Mouse (Mus musculus) frontal cortex, postnatal 14 days (tissue): ENCODE measurements at regions not wholly inside any gene's neighbourhood (a gene's known extent, or its start where the extent isn't known, plus 50 kb on each side); places are given as distances from the start of the nearest gene placed in this dataset.

ENCODE experiments used
- DNase-seq, 2 experiments: peaks; one replicate each; pipeline ENCODE4 v3.0.0; 2022; ENCODE audit warnings: low spot score in 2 of 2

- no peak for DNase-seq
Observed at GRCm38 (mm10) chr12:35863141-35863540, 62.3 kb upstream of the Agr3 start.

DNA sequence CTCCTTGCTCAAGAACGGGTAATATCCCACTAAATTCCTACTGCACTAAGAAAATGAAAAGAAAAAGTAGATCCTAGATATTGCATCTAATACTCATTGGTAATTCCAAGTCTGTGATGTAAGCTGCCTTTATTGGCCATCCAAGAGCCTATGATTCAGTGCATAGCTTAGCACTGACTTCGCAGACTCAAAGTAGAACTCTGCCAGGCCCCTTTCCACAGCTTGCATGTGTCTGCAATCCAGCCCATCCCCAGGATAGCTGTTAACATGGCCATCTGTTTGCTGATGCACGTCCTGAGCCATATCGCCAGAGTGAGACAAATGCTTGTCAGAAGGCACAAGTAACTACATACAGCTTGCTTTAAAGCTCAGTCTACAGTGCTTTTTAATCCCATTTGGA lies 72.3 kb upstream of the Agr3 start:
- DNase-seq = peak; percentile 18 to 59

DNA sequence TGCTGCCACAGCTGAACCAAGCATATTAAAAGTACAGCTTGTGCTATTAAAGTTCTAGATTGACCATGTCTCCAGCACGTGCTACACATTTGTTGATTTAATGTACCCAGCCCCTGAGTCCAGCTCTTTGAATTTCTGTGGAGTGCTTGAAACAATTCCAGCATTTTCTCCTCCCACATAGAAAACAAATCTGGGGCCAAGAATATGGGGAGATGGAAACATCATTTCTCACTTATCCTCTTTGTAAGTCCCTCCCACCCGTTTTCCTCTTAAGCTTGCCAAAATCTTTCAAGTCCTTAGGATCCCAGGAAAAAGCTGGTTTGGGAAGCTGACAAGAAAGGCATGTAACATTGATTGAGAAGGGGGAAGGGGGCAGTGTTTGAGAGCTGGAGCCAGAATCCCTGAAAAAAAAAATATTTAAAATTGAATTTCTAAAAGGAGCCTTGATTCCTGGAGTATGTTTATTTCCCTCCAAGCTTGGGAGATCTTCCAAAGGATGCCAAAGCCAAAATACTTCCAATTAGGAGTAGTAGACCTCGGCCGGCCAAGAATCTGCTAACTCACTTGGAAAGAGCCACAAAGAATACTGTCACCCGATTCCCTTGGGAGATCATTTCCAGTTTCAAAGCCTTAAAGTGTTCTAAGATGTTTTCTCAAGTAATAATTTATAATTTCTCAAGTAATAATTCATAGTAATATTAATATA lies 78.4 kb upstream of the Agr3 start:
- no peak for DNase-seq

- no peak for DNase-seq
Observed at GRCm38 (mm10) chr12:35836946-35837345, 88.5 kb upstream of the Agr3 start.

GRCm38 (mm10) chr12:35833285-35833684 lies 92.1 kb upstream of the Agr3 start:
- no peak for DNase-seq

DNA sequence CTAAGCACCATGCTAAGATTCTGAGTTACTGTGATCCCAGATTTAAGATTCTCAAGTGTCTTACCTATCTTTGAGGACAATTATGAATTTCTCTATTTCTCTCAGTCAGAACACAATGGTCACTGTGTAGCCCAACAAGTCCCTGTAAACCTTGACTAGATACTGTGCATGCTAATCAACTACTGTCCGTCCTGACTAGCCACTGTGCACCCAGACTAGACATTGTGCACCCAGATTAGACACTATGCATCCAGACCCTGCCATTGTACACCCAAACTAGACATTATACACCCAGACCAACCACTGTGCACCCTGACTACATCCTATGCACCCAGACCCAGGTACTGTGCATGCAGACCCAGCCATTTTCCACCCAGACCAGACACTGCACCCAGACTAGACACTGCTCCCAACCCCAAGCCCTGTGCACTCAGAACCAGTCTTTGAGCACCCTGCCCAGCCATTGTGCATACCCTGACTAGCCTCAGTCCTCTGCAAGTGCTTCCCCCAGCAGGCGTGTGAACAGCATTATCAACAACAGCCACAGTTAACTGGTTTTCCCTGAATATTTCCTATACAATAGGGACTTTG lies 93.4 kb upstream of the Agr3 start:
- DNase-seq = no peak

DNA sequence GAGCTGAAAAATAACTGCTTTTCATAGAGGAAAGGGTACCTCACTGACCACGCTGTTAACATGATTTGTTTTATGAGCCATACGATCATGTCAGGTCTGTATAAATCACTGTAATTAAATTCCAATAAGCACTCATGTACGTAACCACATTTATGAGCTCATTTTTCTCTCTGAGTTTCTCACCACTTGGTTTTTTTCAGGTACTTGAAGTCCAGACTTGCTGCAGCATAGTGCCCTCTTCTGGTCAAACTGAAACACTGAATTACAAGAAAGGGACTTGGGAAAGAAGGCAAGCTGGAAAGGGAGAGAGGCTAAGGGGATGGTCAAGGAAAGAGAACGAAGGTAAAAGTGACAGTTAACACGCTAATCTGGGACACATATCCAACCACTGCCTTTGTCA lies 94.2 kb upstream of the Agr3 start:
- no peak for DNase-seq

DNA sequence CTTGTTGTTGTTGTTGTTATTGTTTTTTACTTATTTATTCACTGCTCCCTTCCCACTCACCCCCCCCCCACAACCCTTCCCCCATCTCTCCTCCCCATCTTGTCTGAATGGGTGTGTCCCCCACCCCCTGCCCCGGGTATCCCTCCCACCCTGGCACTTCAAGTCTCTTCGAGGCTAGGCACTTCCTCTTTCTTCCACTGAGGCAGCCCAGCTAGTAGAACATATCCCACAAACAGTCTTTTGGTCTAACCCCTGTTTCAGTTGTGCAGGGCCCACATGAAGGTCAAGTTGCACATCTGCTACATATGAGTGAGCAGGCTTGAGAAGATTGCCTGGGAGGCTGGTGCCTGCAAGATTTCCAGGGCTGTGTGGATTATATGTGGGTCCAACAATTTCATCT lies 97.6 kb upstream of the Agr3 start:
- DNase-seq = no peak

- no peak for DNase-seq
Observed at GRCm38 (mm10) chr12:35826990-35827389, 98.4 kb upstream of the Agr3 start.

DNA sequence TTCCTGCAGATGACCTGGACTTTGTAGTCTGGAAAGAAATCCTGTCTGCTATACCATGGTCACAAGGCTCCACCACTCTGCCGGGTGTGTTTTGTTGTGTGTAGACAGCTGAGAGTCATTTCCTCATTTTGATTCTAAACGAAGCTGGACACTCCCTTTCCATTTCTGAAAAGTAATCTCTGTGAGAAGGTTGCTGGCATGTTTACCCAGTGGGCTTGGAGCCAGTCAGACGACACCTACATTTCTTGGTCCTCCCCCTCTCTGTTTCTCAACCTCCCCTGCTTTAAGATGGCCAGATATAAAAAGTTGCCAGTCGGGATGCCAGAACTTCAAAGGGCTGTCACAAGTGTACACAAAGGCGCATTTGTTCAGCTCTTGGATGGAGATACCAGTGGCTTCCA lies 100.8 kb upstream of the Agr3 start:
- DNase-seq = no peak

GRCm38 (mm10) chr12:35799261-35799660 lies 126.2 kb upstream of the Agr3 start:
- no peak for DNase-seq

- no peak for DNase-seq
Observed at GRCm38 (mm10) chr12:35775396-35775795, 150.0 kb upstream of the Agr3 start.

DNA sequence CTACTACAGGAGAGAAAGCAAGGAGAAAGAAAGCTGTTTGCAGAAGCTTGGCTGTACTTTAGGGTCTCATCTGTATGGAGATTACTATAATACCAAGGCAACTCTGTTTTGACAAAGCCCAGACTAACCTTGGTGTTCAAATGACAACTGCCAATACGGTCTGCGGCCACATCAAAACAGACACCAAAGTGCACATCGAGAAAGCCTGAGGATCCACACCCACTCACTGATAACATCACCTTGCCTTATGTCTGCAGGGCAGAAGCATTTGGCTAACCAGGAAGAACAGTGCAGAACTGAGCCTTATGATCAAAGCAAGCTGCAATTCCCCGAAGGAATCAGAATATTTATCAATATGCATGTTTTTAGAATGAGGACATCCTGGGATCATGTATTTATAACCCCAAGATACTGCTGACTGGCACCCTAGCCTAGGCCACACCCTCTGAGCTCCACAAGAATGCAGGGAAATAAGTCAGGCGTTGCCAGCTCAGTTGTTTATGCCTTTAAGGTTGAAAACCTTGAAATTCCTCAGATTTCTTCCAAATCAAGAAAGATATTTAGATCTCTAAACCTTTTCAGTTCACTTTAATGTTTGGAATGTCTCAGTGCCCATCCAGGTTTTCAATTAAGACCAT lies 154.9 kb upstream of the Agr3 start:
- no peak for DNase-seq

- DNase-seq = no peak
Observed at GRCm38 (mm10) chr12:35758916-35759315, 166.5 kb upstream of the Agr3 start.

- DNase-seq = no peak
Observed at GRCm38 (mm10) chr12:35755159-35755558, 170.3 kb upstream of the Agr3 start.

GRCm38 (mm10) chr12:35747997-35748396 lies 177.4 kb upstream of the Agr3 start:
- DNase-seq = no peak

DNA sequence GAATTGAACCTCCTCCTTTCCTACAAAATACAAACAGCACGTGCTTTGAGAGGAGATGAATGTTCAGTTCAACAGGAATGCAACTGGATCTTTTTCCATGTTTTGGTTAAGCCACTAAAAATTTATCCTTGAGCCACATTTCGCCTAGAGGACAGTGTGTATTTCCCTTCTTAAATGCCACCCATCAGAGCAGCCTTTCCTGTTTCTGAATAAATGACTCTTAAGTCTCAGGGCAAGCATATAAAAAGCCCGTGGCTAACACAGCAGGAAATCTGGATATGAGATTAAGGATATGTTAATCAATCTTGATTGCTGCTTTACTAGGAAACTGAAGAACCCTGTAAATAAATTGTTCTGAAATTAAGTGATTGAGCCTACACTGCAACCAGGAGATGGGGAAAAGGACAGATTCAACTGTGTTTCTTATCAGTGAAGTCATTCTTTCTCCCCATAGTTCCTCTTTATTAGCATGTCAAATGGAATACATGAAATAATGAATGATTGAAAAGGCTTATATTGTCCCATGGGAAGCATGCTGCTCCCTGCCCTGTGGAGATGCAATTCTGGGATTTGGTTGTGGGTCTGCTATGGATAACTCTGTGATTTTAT lies 178.6 kb upstream of the Agr3 start:
- DNase-seq = no peak

DNA sequence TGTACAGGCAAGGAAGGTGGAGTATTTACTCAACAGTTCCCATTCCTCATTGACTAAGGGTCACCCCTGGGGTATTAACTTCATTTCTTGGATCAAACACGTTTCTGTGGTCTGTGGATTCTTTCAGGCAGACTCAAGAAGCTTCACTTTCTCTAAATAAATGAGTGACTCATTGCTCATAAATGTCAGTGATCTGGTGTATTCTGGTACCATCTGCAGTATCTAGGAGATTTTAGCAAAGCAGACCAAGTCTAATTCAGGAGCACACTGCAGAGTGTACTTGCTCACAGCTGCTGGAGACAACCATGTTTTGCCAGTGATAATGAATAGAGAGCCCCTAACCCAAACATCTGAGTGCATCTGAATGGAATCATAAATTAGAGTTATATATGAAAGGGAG lies 182.7 kb upstream of the Agr3 start:
- no peak for DNase-seq

GRCm38 (mm10) chr12:35736427-35736826 lies 189.0 kb upstream of the Agr3 start:
- no peak for DNase-seq

DNA sequence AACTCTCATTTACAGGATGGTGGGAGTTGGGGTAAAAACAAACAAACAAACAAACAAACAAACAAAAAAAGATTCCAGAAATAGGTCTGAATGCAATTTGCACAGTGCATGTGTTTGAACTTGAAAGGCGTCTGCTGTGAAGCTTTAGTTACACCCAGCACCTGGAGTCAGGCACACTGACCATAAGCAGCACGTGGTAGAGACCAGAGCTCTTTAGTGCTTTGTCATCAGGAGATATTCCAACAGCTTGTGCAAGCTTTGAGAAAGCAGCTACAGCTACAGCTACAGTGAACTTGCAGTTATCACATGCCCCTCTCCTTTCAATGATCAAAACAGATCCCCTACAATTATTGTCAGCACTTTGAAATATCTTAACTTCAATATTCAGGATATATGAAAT lies 190.4 kb upstream of the Agr3 start:
- DNase-seq = no peak

- no peak for DNase-seq
Observed at GRCm38 (mm10) chr12:35734371-35734770, 191.0 kb upstream of the Agr3 start.

DNA sequence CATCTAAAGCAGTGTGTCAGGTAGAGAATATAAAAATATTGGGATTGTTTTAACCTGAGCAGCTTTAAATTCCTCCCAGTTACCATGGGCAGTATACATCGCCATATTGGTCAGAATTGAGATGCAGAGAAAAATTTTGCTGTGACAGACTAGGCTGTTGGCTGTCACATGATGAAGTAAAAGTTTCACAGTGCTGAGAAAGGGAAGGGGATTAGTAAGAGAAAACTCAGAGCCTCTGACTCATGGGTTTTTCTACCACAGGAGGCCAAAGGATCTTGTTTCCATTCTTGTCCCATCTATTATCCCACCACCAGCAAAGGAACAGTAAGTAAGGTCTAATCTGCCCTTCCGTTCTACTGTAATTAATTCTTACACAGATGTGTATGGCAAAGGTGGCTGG lies 191.8 kb upstream of the Agr3 start:
- no peak for DNase-seq

DNA sequence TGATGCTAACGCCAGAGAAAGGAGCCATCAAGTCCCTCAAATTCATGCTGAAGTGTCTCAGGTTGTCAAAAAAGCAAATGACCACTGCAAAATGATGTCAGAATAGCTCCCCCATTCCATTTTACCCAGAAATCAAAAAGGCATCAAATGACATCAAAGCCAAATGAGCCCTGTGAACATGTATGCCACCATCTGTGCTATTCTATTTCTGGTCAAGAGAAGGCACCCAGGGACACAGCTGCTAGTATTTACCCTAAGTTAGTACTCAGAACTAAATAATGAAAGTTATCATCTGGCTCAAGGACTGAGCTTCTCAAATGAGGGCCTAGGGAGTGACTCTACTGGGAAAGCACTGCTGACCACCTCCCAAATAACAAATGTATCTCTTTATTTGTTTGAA lies 191.1 kb upstream of the Ahr start:
- DNase-seq = no peak
